Mouse (Mus musculus) layer of hippocampus, adult 9-10 months (tissue): Measurements from ENCODE around the gene Hrk.
A peak's percentile ranks its signal among the peaks of the same experiment; 100 is the strongest.

Source experiments
- DNase-seq: peaks from one replicate; pipeline ENCODE4 v3.0.0; 2022; ENCODE audit warnings: low spot score

Hrk gene

DNA sequence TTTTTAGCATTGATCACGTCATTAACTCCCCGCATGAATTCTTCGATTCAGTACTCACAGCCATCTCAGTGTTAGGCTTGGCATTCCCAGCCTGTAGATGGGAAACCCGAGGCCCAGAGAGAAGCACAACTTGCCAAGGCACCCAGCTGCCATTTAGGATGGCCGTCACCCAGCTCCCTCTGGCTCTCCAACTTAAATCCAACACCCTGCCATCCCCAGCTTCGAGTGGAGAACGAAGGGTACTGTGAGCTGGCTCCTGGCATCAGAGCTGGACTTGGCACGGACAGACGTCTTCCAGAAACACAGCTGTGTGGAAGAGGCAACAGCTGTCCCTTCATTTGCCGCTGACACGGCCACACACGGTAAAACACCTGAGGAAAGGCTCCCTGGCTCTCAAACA, at the start of gene Hrk:
Gene Hrk, plus strand, starts transcription at position 68 of the 400 bp plus-strand sequence.
- no peak for DNase-seq

DNA sequence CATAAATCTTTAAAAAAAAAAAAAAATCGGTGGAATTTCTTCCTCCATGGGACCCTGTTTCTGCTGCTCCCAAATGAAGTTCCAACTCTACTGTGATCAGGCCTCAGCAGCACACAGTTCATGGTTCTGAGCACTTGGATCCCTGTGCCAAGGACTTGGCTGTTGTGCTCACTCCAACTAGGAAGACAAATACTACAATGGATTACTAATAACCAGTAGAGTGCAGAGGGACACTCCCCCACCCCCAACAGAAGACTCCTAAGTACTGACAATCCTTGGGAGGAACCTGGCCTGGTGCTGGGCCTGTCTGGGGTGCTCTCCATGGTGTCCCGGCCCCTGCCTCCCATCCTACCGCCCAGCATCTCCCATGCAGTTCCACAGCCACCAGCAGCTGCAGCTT, 46.1 kb upstream of the Hrk start:
- no peak for DNase-seq

DNA sequence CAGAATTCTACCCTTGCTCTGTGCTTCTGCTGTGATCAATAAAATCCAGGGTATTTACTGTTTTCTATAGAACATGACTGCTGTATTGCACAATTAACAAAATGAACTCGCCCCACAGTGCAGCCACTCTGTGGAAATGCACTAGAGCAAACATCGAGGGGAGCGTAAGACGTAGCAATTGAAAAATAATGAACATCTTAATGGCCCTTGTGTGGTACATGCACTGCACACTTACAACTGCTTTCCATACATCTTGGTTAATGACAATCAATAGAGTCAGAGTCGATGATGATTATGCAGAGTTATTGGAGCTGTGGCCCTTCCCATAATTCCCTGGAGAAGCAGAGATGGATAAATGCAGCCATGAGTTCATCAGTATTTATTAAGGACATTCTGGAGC, 45.5 kb upstream of the Hrk start:
- no peak for DNase-seq

DNA sequence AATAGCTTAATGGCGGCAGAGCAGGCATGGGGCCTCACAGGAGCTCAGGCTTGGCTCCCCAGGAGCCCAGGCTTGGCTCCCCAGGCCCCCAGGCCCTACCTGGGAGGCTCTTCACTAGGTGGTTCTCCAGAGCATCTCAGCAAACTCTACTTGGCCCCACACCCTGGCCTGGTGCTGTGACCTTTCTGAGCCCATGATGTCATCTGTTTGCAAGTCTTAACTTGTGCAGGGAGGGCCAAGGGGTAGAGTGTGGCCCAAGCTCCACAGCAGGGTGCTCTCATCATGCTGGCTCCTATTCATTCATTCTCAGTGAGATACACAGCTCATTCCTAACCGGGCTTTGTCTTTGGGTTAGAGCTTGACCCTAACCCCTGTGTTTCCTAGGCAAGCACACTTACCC, 43.8 kb upstream of the Hrk start:
- DNase-seq, result no peak

DNA sequence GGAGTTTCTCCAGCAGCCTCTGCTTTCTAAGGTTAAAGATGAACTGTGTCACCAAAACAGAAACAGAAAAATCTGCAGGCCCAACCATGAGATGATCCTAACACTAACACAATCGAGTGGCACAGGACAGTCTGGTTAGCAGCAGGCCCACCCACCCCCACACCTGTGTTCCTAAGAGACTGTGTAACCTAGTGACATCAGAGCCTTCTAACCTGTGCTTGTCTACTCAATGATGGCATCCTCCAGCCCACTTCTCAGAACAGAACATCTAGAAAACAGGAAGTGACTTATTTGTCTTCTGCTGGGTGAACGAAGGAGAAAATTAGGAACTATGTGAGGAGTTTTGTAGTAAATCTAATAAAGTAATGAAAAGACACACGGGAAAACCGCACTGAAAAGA, 42.5 kb upstream of the Hrk start:
- DNase-seq, result no peak

DNA sequence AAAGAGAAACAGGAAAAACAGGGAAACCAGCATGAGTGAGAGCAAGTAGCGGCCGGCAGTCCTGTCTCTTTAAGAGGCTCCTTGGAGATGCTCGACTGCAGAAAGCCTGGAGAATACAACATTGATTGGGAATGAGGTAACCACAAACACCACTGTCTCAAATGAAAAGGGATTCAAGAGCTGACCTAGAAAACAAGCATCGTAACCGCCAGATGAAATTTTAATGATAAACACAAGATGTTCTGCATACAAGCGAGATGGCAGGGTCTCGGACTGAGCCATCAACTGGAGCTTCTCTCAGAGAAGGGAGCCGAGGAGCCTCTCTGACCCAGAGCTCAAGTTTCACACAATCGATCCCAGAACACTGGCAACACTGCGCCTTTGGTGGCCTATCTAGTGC, 41.4 kb upstream of the Hrk start:
- DNase-seq, result no peak

DNA sequence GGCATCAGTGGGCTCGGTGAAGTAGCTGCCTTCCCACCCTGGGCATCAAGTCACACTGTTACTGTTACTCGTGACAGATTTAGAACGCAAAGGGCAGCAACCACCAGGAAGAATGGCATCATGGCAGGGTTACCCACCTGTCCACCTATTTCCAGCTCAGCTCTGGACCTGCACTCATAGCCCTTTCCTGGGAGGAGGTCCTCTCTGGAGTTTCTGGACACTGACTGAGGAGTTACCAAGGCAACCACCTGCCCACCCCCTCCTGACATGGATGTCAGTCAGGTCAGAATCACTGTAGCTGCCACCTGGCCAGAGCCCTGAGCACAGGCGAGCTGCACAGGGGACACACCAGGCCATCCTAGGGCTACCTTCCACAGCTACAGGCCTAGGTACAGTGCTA, 37.8 kb upstream of the Hrk start:
- no peak for DNase-seq

DNA sequence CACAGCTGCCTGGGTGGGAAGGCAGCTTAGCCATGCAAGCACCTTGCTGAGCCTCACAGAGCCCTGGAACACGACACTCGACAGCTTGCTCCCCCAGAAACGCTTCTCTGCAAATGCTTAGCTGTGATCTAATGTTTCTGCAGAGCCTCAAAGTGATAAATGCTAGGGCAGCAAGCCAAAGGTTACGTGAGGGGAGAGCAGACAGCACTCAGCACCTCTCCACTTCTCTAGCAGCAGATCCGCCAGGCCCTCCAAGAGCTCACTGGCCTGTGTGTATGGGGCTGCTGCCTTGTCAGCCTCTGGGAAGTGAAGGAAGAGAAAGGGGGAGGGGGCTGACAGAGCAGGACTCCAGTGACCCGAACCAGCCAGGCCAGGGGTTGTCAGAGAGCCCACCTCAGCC, 36.2 kb upstream of the Hrk start:
- no peak for DNase-seq

DNA sequence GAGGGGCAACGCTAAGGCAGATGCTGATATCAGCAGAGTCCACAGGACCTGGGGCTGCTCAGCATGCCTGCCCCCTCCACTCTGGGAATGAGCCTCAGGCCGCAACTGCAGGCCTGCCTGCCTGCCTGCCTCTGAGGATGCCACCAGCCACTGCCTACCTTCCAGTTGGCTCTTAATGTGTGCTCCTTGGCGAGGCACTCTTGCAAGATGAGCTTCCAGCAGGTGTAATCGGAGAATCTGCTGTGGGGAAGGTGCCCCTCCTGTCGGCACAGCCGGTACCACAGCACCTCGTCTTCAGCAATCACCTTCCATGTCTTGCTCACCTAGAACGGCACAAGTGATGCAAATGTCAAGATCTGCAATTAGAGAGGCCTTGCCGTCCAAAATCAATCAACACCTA, 35.8 kb upstream of the Hrk start:
- no peak for DNase-seq

DNA sequence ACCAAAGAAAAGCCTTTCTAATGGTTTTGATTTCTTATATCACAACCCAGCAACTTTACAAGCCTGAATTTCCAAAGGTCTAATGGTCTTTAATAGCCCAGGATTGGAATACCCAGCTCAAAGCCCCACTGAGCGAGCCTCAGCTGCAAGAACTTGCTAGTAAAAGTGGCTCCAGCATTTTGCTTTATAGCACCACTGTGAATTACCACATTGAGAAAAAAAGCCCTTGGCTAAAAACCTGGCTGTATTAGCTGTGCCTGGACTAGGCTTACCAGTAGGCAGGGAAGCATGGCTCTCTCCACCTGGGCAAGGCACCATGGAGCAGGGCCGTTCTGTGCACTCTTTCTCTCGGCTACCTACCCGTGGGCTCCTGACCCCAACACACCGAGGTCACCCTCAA, 28.1 kb upstream of the Hrk start:
- no peak for DNase-seq

DNA sequence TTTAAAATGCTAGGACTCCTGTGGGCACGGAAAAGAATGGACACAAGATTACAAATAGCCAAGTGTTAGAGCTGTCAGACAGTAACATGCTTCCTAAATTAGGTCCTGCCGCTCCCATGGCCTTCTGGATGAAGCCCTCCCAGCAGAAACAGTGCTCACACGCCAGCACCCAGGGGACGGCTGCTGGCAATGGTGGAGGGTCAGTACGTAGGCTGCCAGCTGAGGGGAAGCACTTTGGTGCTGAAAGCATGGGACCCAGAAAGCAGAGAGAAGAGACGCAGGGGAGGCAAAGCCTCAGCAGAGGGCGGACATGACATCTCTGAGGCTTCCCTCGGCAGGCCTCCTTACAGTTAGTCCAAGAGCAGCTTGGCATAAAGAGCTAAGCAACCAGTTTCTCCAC, 24.8 kb upstream of the Hrk start:
- no peak for DNase-seq

DNA sequence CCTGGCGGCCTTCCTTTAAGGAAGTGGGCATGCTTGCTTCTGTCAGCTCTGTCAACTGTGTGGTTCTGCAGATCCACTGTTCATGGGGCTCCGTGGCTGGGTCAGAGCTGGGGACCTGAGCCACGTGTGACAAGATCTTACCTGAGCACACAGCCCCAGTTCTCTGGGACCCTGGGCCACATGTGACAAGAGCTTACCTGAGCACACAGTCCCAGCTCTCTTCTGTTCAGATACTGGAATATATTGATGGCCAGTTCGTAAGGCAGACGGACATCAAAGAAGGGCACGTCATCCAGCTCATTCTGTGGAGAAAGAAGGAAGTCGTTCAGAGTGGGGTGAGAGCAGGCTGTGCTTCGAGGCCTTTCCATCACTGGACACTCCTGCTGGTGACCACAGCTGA, 22.0 kb upstream of the Hrk start:
- DNase-seq, result no peak

DNA sequence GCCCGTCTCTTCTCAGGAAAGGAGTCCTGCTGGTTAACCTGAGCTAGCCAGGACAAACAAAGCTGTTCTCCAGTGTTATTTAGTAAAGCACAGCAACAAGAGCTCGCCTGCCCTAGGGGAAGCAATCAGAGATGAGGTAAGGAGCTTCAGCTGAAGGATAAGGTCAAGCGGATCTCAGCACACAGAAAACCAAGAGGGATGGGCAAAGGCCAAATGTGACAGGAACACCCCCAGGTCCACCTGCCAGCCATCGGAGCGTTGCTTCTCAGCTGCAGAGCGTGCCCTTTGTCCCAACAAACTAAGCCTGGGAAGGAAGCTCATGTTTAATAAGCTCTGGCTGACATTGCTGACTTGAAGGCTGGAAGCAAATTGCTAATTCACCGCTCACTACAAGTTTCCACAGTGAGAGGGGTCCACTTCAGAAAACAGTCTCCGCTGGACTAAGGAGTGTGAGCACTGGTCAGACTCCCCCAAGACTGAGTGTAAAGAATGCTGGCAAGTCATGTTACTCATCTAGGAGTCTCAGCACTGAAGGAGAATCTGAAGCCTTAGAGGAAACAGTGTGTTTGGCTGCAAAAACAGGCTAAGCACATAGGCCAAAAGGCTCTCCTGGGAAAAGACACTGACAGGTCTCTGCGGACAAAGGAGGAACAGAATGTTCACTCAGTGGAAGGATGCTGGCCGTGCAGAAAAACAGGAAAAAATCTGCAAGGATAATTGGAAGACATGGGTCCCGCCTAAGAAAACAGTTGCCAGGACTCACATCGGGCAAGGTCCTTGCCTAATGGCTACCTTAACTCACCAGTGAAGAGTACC, 21.0 kb upstream of the Hrk start:
- no peak for DNase-seq

DNA sequence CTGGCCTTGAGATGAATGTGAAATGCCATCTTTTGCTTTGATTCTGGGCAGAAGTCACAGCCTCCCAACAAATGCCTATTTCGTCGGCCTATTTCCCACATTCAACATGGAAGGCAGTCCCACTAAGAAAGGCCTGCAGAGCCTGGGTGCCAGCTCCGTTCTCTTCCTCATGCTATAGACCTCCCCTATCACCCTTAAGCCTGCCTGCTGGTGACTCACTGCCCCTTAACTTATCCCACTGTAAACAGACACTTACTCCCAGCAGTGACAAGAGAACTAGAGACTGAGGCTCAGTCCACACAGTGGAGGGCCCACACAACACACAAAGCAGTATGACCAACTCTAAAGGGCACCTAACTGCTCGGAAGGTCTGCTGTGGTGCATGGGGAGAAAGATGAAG, 20.1 kb upstream of the Hrk start:
- no peak for DNase-seq

DNA sequence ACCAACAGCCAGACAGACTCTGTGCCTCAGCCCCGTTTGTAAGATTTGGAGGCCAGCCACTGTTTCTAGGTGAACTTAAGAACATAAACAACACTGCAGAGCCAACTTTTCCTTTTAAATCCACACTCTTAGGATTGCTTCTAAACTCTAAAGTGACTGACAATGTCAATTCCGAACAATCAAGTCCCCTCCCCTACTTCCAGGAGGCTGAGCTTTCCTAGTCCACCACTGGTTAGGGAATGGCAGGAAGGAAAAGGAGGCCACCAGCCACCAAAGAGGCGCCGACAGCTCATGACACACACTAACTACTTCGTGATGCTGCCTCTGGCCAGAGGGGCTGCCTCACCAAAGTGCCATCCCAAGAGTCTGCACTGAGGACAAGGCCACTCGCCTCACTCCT, 19.7 kb upstream of the Hrk start:
- no peak for DNase-seq

DNA sequence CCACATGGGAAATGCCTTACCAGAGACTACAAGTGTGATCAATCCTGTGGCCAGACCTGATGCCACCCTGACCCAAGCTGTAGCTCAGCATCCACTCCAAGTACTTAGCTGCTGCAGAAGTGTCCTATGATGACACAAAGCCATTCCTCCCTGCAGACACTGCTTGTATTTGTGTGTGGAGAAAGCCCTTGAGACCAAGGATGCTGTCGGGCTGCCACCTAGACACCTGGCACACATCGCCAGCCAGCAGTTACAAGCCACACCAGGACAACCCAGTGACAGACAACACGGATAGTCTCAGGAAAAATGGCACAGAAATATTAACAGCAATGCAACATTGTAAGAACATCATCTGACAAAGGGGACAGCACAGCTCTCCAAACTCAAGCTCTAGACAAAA, 19.0 kb upstream of the Hrk start:
- no peak for DNase-seq

DNA sequence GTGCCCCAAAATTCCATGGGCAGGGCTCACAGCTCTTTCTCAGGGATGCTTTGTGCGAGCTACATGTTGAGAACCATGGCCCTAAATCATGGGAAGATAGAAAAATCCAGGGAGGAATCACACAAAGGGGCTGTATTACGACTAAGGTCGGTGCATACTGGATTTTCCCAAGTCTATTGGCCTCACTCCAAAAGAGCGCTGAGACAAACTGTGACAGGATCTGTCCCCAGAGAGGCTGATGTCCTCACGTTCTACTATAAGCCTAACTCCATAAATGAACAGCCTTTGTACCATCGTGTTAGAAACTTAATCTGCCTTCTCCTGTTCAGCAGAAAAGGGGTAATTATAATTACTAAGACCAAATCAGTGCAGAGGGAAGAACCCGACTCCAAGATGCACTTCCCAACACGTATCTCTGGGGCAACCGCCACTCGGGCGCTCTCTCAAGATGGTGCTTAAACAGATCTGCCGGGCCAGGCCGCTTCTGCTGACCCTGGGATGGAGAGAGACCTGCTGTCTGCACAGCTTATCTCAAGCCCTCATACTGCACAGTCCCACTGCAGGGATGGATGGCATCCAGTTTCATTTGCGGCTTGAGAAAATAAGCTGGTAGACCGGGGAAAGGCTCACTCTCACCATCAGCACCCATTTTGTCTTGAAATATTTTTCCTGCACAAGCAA, 18.3 kb upstream of the Hrk start:
- no peak for DNase-seq

DNA sequence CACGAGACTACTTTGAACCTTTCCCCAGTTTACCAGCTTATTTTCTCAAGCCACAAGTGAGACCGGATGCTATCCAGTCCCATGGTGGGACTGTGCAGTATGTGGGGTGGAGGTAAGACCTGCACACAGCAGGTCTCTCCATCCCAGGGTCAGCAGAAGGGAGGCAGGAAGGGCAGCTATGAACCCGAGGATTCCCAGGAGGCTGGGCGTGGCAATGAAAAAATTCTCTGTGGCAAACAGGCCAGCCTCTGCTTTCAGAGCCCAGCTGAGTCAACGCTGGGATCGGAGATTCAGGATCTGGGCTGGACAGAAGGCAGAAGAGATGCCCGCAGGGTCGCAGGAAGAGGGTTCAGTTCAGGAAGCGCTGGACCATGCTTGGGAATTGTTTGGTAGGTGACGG, 17.2 kb upstream of the Hrk start:
- no peak for DNase-seq

DNA sequence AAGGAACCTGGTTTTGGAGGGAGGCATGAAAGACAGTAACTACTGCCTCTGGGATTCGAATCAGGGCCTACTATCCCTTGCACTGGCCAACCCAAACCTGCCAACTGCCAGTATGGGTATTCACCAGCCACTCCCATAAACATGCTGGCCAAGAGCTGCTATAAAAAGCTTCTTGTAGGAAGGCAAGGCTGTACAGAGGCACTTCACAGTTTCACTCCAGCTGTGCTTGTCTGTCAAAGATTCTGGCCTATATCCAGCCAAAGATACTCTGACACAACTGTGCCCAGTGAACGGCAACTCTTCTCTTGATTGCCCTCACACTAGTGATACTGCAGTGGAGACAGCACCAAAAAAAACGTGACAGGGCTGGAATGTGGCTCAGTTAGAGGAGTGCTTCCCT, 14.7 kb upstream of the Hrk start:
- no peak for DNase-seq

DNA sequence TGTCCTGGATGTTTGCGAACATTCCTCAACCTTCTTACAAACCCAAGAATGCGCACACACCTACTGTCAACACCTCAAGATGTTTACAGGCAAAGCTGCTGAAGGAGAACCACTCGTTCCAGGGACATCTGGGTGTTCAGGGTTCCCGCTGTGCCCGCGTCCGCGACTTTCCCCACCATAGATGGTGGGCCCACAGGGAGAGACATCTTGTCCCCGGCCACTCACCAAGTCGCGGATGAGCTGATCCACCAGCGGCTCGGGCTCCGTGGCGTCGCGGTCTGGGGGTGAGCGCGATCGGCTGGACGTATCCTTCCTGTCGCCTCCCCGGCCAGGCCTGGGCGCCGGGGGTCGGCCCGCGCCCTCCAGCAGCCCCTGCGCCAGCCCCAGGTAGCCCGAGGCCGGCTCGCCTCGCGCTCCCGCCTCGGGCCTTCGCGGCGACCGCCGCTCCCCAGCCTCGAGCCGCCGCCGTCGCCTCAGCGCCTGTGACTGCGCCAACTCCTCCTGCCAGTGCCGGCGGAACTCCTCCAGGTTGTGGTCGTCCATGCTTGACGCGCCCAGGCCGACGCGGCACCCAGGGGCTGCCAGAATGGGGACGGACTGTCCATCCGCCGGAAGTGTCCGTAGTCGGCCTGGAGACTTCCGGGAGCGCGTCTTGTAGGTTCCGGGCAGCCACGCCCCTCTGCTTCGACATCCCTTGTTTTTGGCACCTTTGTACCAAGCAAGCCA, 9.4 kb upstream of the Hrk start, which contains the start of gene Fbxw8:
Gene Fbxw8, minus strand, starts transcription at position 626 of the 726 bp plus-strand sequence.
- DNase-seq, result peak; percentile 51

DNA sequence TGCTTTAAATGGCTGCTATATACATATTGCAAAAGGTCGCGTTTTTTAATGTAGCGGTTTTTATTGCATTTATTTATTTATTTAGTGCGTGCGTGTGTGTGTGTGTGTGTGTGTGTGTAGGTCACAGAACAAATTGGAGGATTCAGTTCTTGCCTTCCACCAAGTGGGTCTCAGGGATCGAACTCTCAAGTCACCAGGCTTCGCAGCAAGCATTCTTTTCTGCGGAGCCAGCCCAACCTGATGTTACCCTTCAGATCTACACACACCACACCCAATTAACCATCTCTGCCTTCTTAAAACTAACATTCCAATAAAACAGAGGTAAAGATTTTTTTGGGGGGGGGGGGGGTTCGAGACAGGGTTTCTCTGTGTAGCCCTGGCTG, 8.9 kb upstream of the Hrk start:
- DNase-seq, result no peak

DNA sequence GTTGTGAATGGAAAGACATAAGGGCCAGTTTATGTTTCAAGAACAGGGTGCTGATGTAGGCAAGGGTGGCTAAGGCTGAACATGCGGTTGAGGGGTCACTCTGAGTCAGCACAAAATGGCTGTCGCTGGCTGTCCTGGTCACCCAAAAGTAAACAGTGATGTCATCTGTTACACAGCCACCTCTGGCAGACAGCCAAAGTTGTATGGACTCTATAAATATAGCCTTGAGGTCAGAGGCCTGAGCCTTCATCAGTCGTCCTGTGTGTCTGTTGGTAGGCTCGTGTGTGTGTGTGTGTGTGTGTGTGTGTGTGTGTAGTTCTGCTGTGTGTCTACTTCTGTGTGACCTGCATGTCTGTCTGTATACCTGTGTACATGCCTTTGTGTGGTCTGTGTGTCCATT, 7.5 kb upstream of the Hrk start:
- no peak for DNase-seq

DNA sequence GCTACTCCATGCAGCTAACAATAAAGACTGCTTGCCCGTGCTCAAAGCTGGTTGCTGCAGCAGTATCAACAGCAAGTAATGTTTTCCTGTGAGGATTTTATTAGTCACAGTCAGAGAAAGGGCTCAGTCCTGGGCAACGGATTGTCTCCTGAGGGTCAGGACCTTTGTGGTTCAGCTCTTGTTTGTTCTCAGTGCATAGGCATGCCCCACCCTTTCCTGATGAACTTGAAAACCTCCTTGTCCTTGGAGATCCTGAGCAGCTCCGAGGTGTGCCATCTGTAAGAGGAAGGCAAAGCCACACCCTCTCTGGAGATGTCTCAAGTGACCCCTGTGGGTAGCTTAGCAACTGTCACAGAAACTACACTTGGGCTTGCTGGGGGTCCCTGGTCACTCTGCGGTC, 3.8 kb upstream of the Hrk start:
- DNase-seq, result no peak
